In genomic region chr17:24744381-24744780, GRCm38 (mm10) we compare ENCODE assay signal across 25 mouse cellular contexts. TPM values are rescaled to one million over a fixed set of nuclear protein-coding genes. Genes with fewer than 3 reads are reported as not detected.
A peak's percentile ranks its signal among the peaks of the same experiment; 100 is the strongest.
DNase-seq lines count a peak whose midpoint lies in the region; ATAC-seq and TF ChIP-seq lines count a peak whose summit lies in the region.
"Had no signal": no experiment of that assay in that cellular context is flagged by ENCODE, and none has a peak within 500 bp of the region (broad histone marks: within the 10 kb centered on the region; RNA-seq: fewer than 3 reads in every experiment).

No protein-coding gene starts in this region.

- no peak for TF ChIP-seq RAD21 in MEL (IDR thresholded peaks at IDR 0.05; ENCODE audit: low read depth, low read length)

- ATAC-seq in hindbrain, embryonic 13.5 days (ENCODE audit: low FRiP score), result no peak
- ATAC-seq in hindbrain, embryonic 16.5 days, result no peak
- no peak for ATAC-seq in midbrain, embryonic 11.5 days (ENCODE audit: low FRiP score)
- ATAC-seq in midbrain, postnatal 0 days (ENCODE audit: low FRiP score), result no peak
- no peak for ATAC-seq in stomach, postnatal 0 days (ENCODE audit: low FRiP score, low TSS enrichment)
- ATAC-seq: CD4-positive, CD25-positive, alpha-beta regulatory T cell, adult 4 months; forebrain, embryonic 13.5 days; forebrain, embryonic 15.5 days; forebrain, postnatal 0 days had no signal

- no peaks in the 10 kb centered on the region for H3K9me3 ChIP-seq in hindbrain, embryonic 13.5 days
- no peaks in the 10 kb centered on the region for H3K9me3 ChIP-seq in hindbrain, embryonic 16.5 days (ENCODE audit: control insufficient read depth, low read length)
- H3K9me3 ChIP-seq in midbrain, embryonic 11.5 days (ENCODE audit: control insufficient read depth, low read length), result no peaks in the 10 kb centered on the region
- H3K9me3 ChIP-seq in midbrain, postnatal 0 days (ENCODE audit: low read length), result no peaks in the 10 kb centered on the region
- H3K9me3 ChIP-seq in MEL (replicated peaks; ENCODE audit: insufficient read depth, low read length), result no peaks in the 10 kb centered on the region
- no peaks in the 10 kb centered on the region for H3K9me3 ChIP-seq in stomach, postnatal 0 days (ENCODE audit: control insufficient read depth, low read length)
- H3K9me3 ChIP-seq: embryonic facial prominence, embryonic 10.5 days; embryonic facial prominence, embryonic 12.5 days; forebrain, embryonic 13.5 days; forebrain, embryonic 15.5 days; G1E had no signal

- WGBS in hindbrain, embryonic 13.5 days, result 68% methylated on average over 3 of the region's 3 CpGs
- WGBS in hindbrain, embryonic 16.5 days, result 80% methylated on average over 3 of the region's 3 CpGs
- 72% methylated on average over 3 of the region's 3 CpGs for WGBS in midbrain, embryonic 11.5 days
- WGBS in midbrain, postnatal 0 days, result 76% methylated on average over 3 of the region's 3 CpGs
- 78% methylated on average over 3 of the region's 3 CpGs for WGBS in stomach, postnatal 0 days

- H3K4me2 ChIP-seq in hindbrain, embryonic 13.5 days, result no peak overlapping the region
- no peak overlapping the region for H3K4me2 ChIP-seq in hindbrain, embryonic 16.5 days (ENCODE audit: low read length)
- H3K4me2 ChIP-seq in midbrain, embryonic 11.5 days, result no peak overlapping the region
- no peak overlapping the region for H3K4me2 ChIP-seq in midbrain, postnatal 0 days (ENCODE audit: low read depth, low read length, poor library complexity, severe bottlenecking)
- H3K4me2 ChIP-seq in stomach, postnatal 0 days (replicated peaks; ENCODE audit: low read depth), result no peak overlapping the region
- H3K4me2 ChIP-seq: embryonic facial prominence, embryonic 12.5 days; forebrain, embryonic 13.5 days; forebrain, embryonic 15.5 days had no signal

- DNase-seq in midbrain, embryonic 11.5 days (ENCODE audit: low spot score, missing footprints), result peak; percentile 69
- DNase-seq in midbrain, postnatal 0 days (ENCODE audit: low spot score), result no peak
- DNase-seq in MEL (ENCODE audit: low read depth, low spot score), result peak; percentile 20
- DNase-seq in left cerebral cortex, adult 9 months (ENCODE audit: low spot score in 2 of 2), result no peak
- DNase-seq in stomach, postnatal 0 days (ENCODE audit: low spot score), result no peak
- DNase-seq: adrenal gland, adult 8-10 months; adrenal gland, postnatal 14 days; adrenal gland, postnatal 36 days; B cell, adult 2 months; cerebellum, adult 11-12 months; cerebellum, adult 2 months; cerebellum, adult 9-10 months; cerebellum, postnatal 10 days; cerebellum, postnatal 25 days; forebrain, postnatal 0 days had no signal

- no peak for TF ChIP-seq EP300 in MEL (IDR thresholded peaks at IDR 0.05; ENCODE audit: low read depth in 1 of 2, low read length in 2 of 2)
- TF ChIP-seq EP300 in stomach, postnatal 0 days (optimal IDR thresholded peaks at IDR 0.05), result no peak

- TF ChIP-seq POLR2A in MEL (IDR thresholded peaks at IDR 0.05; ENCODE audit: control insufficient read depth in 1 of 2, insufficient read depth in 1 of 2, low read depth in 1 of 2, low read length in 2 of 2, poor library complexity in 1 of 2), result no peak

- H3K27ac ChIP-seq in hindbrain, embryonic 13.5 days, result no peak overlapping the region
- H3K27ac ChIP-seq in hindbrain, embryonic 16.5 days (ENCODE audit: low read depth, low read length), result no peak overlapping the region
- no peak overlapping the region for H3K27ac ChIP-seq in midbrain, embryonic 11.5 days (ENCODE audit: low read depth, low read length)
- no peak overlapping the region for H3K27ac ChIP-seq in midbrain, postnatal 0 days (ENCODE audit: low read depth, low read length)
- no peak overlapping the region for H3K27ac ChIP-seq in MEL (ENCODE audit: control insufficient read depth, low read depth, low read length)
- H3K27ac ChIP-seq in stomach, postnatal 0 days (replicated peaks), result no peak overlapping the region
- H3K27ac ChIP-seq: embryonic facial prominence, embryonic 10.5 days; embryonic facial prominence, embryonic 12.5 days; forebrain, embryonic 13.5 days; forebrain, embryonic 15.5 days had no signal

- H3K4me3 ChIP-seq in hindbrain, embryonic 13.5 days, result no peak overlapping the region
- H3K4me3 ChIP-seq in hindbrain, embryonic 16.5 days (ENCODE audit: low read length), result no peak overlapping the region
- no peak overlapping the region for H3K4me3 ChIP-seq in midbrain, embryonic 11.5 days (ENCODE audit: low read depth, low read length)
- H3K4me3 ChIP-seq in midbrain, postnatal 0 days (ENCODE audit: low read depth, low read length), result no peak overlapping the region
- no peak overlapping the region for H3K4me3 ChIP-seq in MEL (ENCODE audit: control insufficient read depth in 1 of 2, insufficient read depth in 1 of 2, low read depth in 2 of 2, low read length in 2 of 2)
- H3K4me3 ChIP-seq in stomach, postnatal 0 days (ENCODE audit: low read depth, low read length), result no peak overlapping the region
- H3K4me3 ChIP-seq: embryonic facial prominence, embryonic 10.5 days; embryonic facial prominence, embryonic 12.5 days; forebrain, embryonic 13.5 days; forebrain, embryonic 15.5 days had no signal

- H3K36me3 ChIP-seq in hindbrain, embryonic 13.5 days, result peaks cover 21% of the 10 kb centered on the region
- no peaks in the 10 kb centered on the region for H3K36me3 ChIP-seq in hindbrain, embryonic 16.5 days (ENCODE audit: control insufficient read depth, insufficient read depth, low read length)
- no peaks in the 10 kb centered on the region for H3K36me3 ChIP-seq in midbrain, embryonic 11.5 days (ENCODE audit: control insufficient read depth, insufficient read depth, low read length)
- H3K36me3 ChIP-seq in midbrain, postnatal 0 days (ENCODE audit: insufficient read depth, low read length), result 0 out of 2 replicates have a peak, but pooled peaks cover 3% of the 10 kb centered on the region
- H3K36me3 ChIP-seq in MEL (ENCODE audit: control insufficient read depth in 1 of 2, insufficient read depth in 2 of 2, low read length in 2 of 2), result no peaks in the 10 kb centered on the region
- peaks cover 11% of the 10 kb centered on the region; the same call in 1 of the 2 replicates for H3K36me3 ChIP-seq in stomach, postnatal 0 days (ENCODE audit: control insufficient read depth, insufficient read depth, low read length)
- H3K36me3 ChIP-seq: forebrain, embryonic 15.5 days had no signal

- 0 out of 2 replicates have a peak overlapping the region, but pooled peaks have one; percentile 29 for H3K9ac ChIP-seq in hindbrain, embryonic 13.5 days
- no peak overlapping the region for H3K9ac ChIP-seq in hindbrain, embryonic 16.5 days (ENCODE audit: low read depth, low read length)
- no peak overlapping the region for H3K9ac ChIP-seq in midbrain, embryonic 11.5 days (ENCODE audit: low read length)
- H3K9ac ChIP-seq in midbrain, postnatal 0 days (replicated peaks; ENCODE audit: low read length, poor library complexity, severe bottlenecking), result no peak overlapping the region
- H3K9ac ChIP-seq in MEL (ENCODE audit: control insufficient read depth, low read depth, low read length, poor library complexity, severe bottlenecking), result no peak overlapping the region
- no peak overlapping the region for H3K9ac ChIP-seq in stomach, postnatal 0 days (ENCODE audit: low read length)
- H3K9ac ChIP-seq: embryonic facial prominence, embryonic 12.5 days; forebrain, embryonic 13.5 days; forebrain, embryonic 15.5 days; forebrain, postnatal 0 days had no signal

- TF ChIP-seq CTCF in midbrain, postnatal 0 days (IDR thresholded peaks at IDR 0.05), result no peak
- TF ChIP-seq CTCF in MEL (IDR thresholded peaks at IDR 0.05 in 2 of 3, conservative IDR thresholded peaks at IDR 0.05 in 1 of 3; ENCODE audit: control insufficient read depth in 1 of 3, insufficient read depth in 1 of 3, low read depth in 2 of 3, low read length in 3 of 3, poor library complexity in 1 of 3, severe bottlenecking in 1 of 3), result no peak
- TF ChIP-seq CTCF in stomach, postnatal 0 days (IDR thresholded peaks at IDR 0.05; ENCODE audit: low read depth), result no peak

- peaks cover 24% of the 10 kb centered on the region; the same call in 1 of the 2 replicates for H3K27me3 ChIP-seq in hindbrain, embryonic 13.5 days
- H3K27me3 ChIP-seq in hindbrain, embryonic 16.5 days (replicated peaks; ENCODE audit: control insufficient read depth, insufficient read depth, low read length), result peaks cover 7% of the 10 kb centered on the region
- no peaks in the 10 kb centered on the region for H3K27me3 ChIP-seq in midbrain, embryonic 11.5 days (ENCODE audit: control insufficient read depth, insufficient read depth, low read length)
- no peaks in the 10 kb centered on the region for H3K27me3 ChIP-seq in midbrain, postnatal 0 days (ENCODE audit: insufficient read depth, low read length)
- peaks cover 0 to 4% of the 10 kb centered on the region in 2 experiments; a peak in 1 of 4 replicates for H3K27me3 ChIP-seq in MEL (ENCODE audit: control insufficient read depth in 1 of 2, insufficient read depth in 2 of 2, low read length in 2 of 2)
- no peaks in the 10 kb centered on the region for H3K27me3 ChIP-seq in stomach, postnatal 0 days (ENCODE audit: control insufficient read depth, insufficient read depth, low read length)
- H3K27me3 ChIP-seq: embryonic facial prominence, embryonic 12.5 days; forebrain, embryonic 15.5 days had no signal

- H3K79me2 ChIP-seq in MEL (ENCODE audit: control insufficient read depth, insufficient read depth, low read length, poor library complexity), result no peaks in the 10 kb centered on the region

- H3K4me1 ChIP-seq in hindbrain, embryonic 13.5 days (replicated peaks), result no peaks in the 10 kb centered on the region
- no peaks in the 10 kb centered on the region for H3K4me1 ChIP-seq in hindbrain, embryonic 16.5 days (ENCODE audit: control insufficient read depth, insufficient read depth, low read depth, low read length)
- H3K4me1 ChIP-seq in midbrain, embryonic 11.5 days (ENCODE audit: control insufficient read depth, insufficient read depth, low read length), result no peaks in the 10 kb centered on the region
- no peaks in the 10 kb centered on the region for H3K4me1 ChIP-seq in midbrain, postnatal 0 days (ENCODE audit: insufficient read depth, low read length)
- no peaks in the 10 kb centered on the region for H3K4me1 ChIP-seq in MEL (ENCODE audit: control insufficient read depth in 1 of 2, insufficient read depth in 2 of 2, low read length in 2 of 2)
- no peaks in the 10 kb centered on the region for H3K4me1 ChIP-seq in stomach, postnatal 0 days (replicated peaks; ENCODE audit: control insufficient read depth, insufficient read depth)
- H3K4me1 ChIP-seq: forebrain, embryonic 13.5 days; forebrain, embryonic 15.5 days had no signal

RNA-seq across cellular contexts. Expression of gene Msrb1, which starts 7.9 kb away (rescaled TPM):
- 20.2 and 24.0 TPM in 2 replicates for polyA plus RNA-seq in hindbrain, embryonic 13.5 days (2015; fragmentation: Nextera tagmentation; extraction: Ambion mirVana)
- polyA plus RNA-seq in hindbrain, embryonic 16.5 days (2015; fragmentation: Nextera tagmentation; extraction: Ambion mirVana), result 17.5 and 18.9 TPM in 2 replicates
- 19.2 and 23.0 TPM in 2 replicates for polyA plus RNA-seq in midbrain, embryonic 11.5 days (2014; fragmentation: Nextera tagmentation; extraction: Ambion mirVana)
- total RNA-seq in midbrain, postnatal 0 days (2014; rRNA removed), result 9.6 and 14.1 TPM in 2 replicates
- 20.6 and 22.6 TPM in 2 replicates for polyA plus RNA-seq in midbrain, postnatal 0 days (2015; fragmentation: Nextera tagmentation; extraction: Ambion mirVana)
- 27.0 and 31.9 TPM in 2 replicates for total RNA-seq in MEL (2012; rRNA removed)
- 10 to 100 TPM in 1 of 2 experiments, not detected in 1; 58.6 TPM for polyA plus RNA-seq in MEL (2012; ENCODE audit: insufficient read depth in 1 of 2, insufficient read length in 2 of 2, low read depth in 1 of 2, low replicate concordance in 2 of 2, missing spikeins in 1 of 2)
- polyA plus RNA-seq in stomach, postnatal 0 days (2015; fragmentation: Nextera tagmentation; extraction: Ambion mirVana), result 51.7 and 54.2 TPM in 2 replicates

RNA-seq across cellular contexts. Expression of gene Hs3st6, which starts 8.4 kb away (rescaled TPM):
- polyA plus RNA-seq in hindbrain, embryonic 13.5 days (2015; fragmentation: Nextera tagmentation; extraction: Ambion mirVana), result 0.28 and 0.45 TPM in 2 replicates
- 0.23 and 0.32 TPM in 2 replicates for polyA plus RNA-seq in hindbrain, embryonic 16.5 days (2015; fragmentation: Nextera tagmentation; extraction: Ambion mirVana)
- polyA plus RNA-seq in midbrain, embryonic 11.5 days (2014; fragmentation: Nextera tagmentation; extraction: Ambion mirVana), result 0.18 and 0.23 TPM in 2 replicates
- 0.49 TPM in 1 of 2 replicates, not detected in the other for total RNA-seq in midbrain, postnatal 0 days (2014; rRNA removed)
- polyA plus RNA-seq in midbrain, postnatal 0 days (2015; fragmentation: Nextera tagmentation; extraction: Ambion mirVana), result 0.22 and 0.50 TPM in 2 replicates
- total RNA-seq in MEL (2012; rRNA removed), result not detected in 2 replicates
- not detected for polyA plus RNA-seq in MEL (2012; ENCODE audit: insufficient read depth in 1 of 2, insufficient read length in 2 of 2, low read depth in 1 of 2, low replicate concordance in 2 of 2, missing spikeins in 1 of 2)
- 1.4 and 1.8 TPM in 2 replicates for polyA plus RNA-seq in stomach, postnatal 0 days (2015; fragmentation: Nextera tagmentation; extraction: Ambion mirVana)
- total RNA-seq: G1E had no signal
- polyA plus RNA-seq: CD4-positive, CD25-positive, alpha-beta regulatory T cell, adult 4 months; forebrain, embryonic 15.5 days; G1E had no signal

RNA-seq across cellular contexts. Expression of gene Rpl3l, which starts 16.8 kb away (rescaled TPM):
- polyA plus RNA-seq in hindbrain, embryonic 13.5 days (2015; fragmentation: Nextera tagmentation; extraction: Ambion mirVana), result not detected in 2 replicates
- 0.25 TPM in 1 of 2 replicates, not detected in the other for polyA plus RNA-seq in hindbrain, embryonic 16.5 days (2015; fragmentation: Nextera tagmentation; extraction: Ambion mirVana)
- not detected in 2 replicates for polyA plus RNA-seq in midbrain, embryonic 11.5 days (2014; fragmentation: Nextera tagmentation; extraction: Ambion mirVana)
- not detected in 2 replicates for total RNA-seq in midbrain, postnatal 0 days (2014; rRNA removed)
- polyA plus RNA-seq in midbrain, postnatal 0 days (2015; fragmentation: Nextera tagmentation; extraction: Ambion mirVana), result 0.21 and 0.37 TPM in 2 replicates
- 0.12 and 0.13 TPM in 2 replicates for total RNA-seq in MEL (2012; rRNA removed)
- under 1 TPM in 1 of 2 experiments, not detected in 1; 0.24 TPM for polyA plus RNA-seq in MEL (2012; ENCODE audit: insufficient read depth in 1 of 2, insufficient read length in 2 of 2, low read depth in 1 of 2, low replicate concordance in 2 of 2, missing spikeins in 1 of 2)
- 0.23 and 0.28 TPM in 2 replicates for polyA plus RNA-seq in stomach, postnatal 0 days (2015; fragmentation: Nextera tagmentation; extraction: Ambion mirVana)
- total RNA-seq: adrenal gland, postnatal 14 days; CH12.LX; forebrain, postnatal 0 days; G1E had no signal
- polyA plus RNA-seq: CD4-positive, CD25-positive, alpha-beta regulatory T cell, adult 4 months; embryonic facial prominence, embryonic 10.5 days; embryonic facial prominence, embryonic 12.5 days; forebrain, embryonic 11.5 days; forebrain, embryonic 13.5 days; forebrain, embryonic 15.5 days; forebrain, postnatal 0 days; G1E had no signal

RNA-seq across cellular contexts. Expression of gene Ndufb10, which starts 20.1 kb away (rescaled TPM):
- polyA plus RNA-seq in hindbrain, embryonic 13.5 days (2015; fragmentation: Nextera tagmentation; extraction: Ambion mirVana), result 259 and 262 TPM in 2 replicates
- 271 and 307 TPM in 2 replicates for polyA plus RNA-seq in hindbrain, embryonic 16.5 days (2015; fragmentation: Nextera tagmentation; extraction: Ambion mirVana)
- polyA plus RNA-seq in midbrain, embryonic 11.5 days (2014; fragmentation: Nextera tagmentation; extraction: Ambion mirVana), result 198 and 210 TPM in 2 replicates
- 150 and 170 TPM in 2 replicates for total RNA-seq in midbrain, postnatal 0 days (2014; rRNA removed)
- 344 and 349 TPM in 2 replicates for polyA plus RNA-seq in midbrain, postnatal 0 days (2015; fragmentation: Nextera tagmentation; extraction: Ambion mirVana)
- total RNA-seq in MEL (2012; rRNA removed), result 258 and 292 TPM in 2 replicates
- 100 to 1,000 TPM in 1 of 2 experiments, not detected in 1; 230 TPM for polyA plus RNA-seq in MEL (2012; ENCODE audit: insufficient read depth in 1 of 2, insufficient read length in 2 of 2, low read depth in 1 of 2, low replicate concordance in 2 of 2, missing spikeins in 1 of 2)
- 256 and 269 TPM in 2 replicates for polyA plus RNA-seq in stomach, postnatal 0 days (2015; fragmentation: Nextera tagmentation; extraction: Ambion mirVana)

RNA-seq across cellular contexts. Expression of gene Rps2, which starts 26.5 kb away (rescaled TPM):
- polyA plus RNA-seq in hindbrain, embryonic 13.5 days (2015; fragmentation: Nextera tagmentation; extraction: Ambion mirVana), result 782 and 783 TPM in 2 replicates
- polyA plus RNA-seq in hindbrain, embryonic 16.5 days (2015; fragmentation: Nextera tagmentation; extraction: Ambion mirVana), result 732 and 739 TPM in 2 replicates
- 1,270 and 1,392 TPM in 2 replicates for polyA plus RNA-seq in midbrain, embryonic 11.5 days (2014; fragmentation: Nextera tagmentation; extraction: Ambion mirVana)
- total RNA-seq in midbrain, postnatal 0 days (2014; rRNA removed), result 2,209 and 2,389 TPM in 2 replicates
- polyA plus RNA-seq in midbrain, postnatal 0 days (2015; fragmentation: Nextera tagmentation; extraction: Ambion mirVana), result 749 and 802 TPM in 2 replicates
- 3,755 and 4,516 TPM in 2 replicates for total RNA-seq in MEL (2012; rRNA removed)
- 1,000 to 10,000 TPM in 1 of 2 experiments, not detected in 1; 1,852 TPM for polyA plus RNA-seq in MEL (2012; ENCODE audit: insufficient read depth in 1 of 2, insufficient read length in 2 of 2, low read depth in 1 of 2, low replicate concordance in 2 of 2, missing spikeins in 1 of 2)
- polyA plus RNA-seq in stomach, postnatal 0 days (2015; fragmentation: Nextera tagmentation; extraction: Ambion mirVana), result 1,081 and 1,135 TPM in 2 replicates

Comparison
In these comparisons a context has a peak if more than half of its experiments do, and no peak if none do; other contexts are left out.
1. DNase-seq: peak in midbrain, embryonic 11.5 days (single experiment) and MEL (single experiment); none in midbrain, postnatal 0 days (single experiment), left cerebral cortex, adult 9 months (0 of 2) and stomach, postnatal 0 days (single experiment).